Mouse (Mus musculus) thymus, adult 2 months (tissue): ENCODE measurements around the gene Dnal4.

Experiments
- CTCF ChIP-seq: fragments of 200-500 bp; IDR thresholded peaks from 2 replicates; pipeline ENCODE4 v1.5.1; 2012; ENCODE audit warnings: mild to moderate bottlenecking, control low read depth, low read length, moderate library complexity, borderline replicate concordance; ENCODE audit not compliant: control insufficient read depth, poor library complexity, insufficient read depth; ENCODE audit errors: extremely low read depth
- POLR2A ChIP-seq: fragments of 200-500 bp; IDR thresholded peaks from 2 replicates; pipeline ENCODE4 v1.6.1; 2012; ENCODE audit warnings: mild to moderate bottlenecking, low read length, control low read depth, moderate library complexity; ENCODE audit not compliant: control insufficient read depth, poor library complexity, insufficient read depth; ENCODE audit errors: extremely low read depth

DNA sequence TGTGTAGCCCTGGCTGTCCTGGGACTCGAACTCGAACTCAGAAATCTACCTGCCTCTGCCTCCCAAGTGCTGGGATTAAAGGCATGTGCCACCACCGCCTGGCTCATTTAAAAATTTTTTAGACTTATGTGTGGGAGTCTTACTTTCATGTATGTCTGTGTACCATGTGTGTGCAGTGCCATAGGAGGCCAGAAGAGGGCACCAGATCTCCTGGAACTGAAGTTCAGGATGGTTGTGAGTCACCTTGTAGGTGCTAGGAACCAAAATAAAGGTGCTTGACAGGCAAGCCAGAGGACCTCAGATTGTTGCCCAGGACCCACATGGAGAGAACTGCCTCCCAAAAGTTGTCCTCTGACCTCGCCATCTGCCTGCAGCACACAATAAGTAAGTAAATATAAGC, 40.7 kb upstream of the Dnal4 start:
- TF ChIP-seq CTCF (no peak), POLR2A (no peak)
